Mouse (Mus musculus): ENCODE data around the gene Cabp4. TPM values are rescaled to one million over a fixed set of nuclear protein-coding genes. Genes with fewer than 3 reads are reported as not detected.

Gene Cabp4
- polyA plus RNA-seq, 1 experiment from 2014 or later: 0.12 TPM

DNA sequence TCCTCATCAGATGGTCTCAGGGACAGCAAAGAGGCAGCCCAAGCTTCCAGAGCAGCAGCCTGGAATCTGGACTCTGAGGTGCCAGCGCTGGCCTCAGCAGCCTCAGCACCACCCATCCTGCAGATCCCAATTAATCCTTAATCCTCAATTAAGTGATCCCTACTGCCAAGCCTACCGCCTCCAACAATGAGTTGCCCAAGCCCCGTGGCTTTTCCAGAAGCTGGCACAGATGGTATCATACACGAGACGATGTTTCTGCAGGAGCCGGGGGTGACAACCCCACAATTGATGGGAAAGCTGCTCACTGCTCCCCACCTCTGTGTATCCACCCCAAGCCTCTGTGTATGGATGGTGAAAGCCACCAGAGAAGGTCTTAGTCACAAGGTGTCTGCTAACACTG lies 54.7 kb downstream of the Cabp4 start:
- WGBS: 73% methylated on average over 6 of the region's 6 CpGs
- Histone ChIP-seq H3K9me3 (replicated peaks; ENCODE audit: control insufficient read depth, low read length) (no peaks in the 10 kb centered on the region), H3K4me3 (replicated peaks; ENCODE audit: low read length) (no peak overlapping the region), H3K9ac (ENCODE audit: low read length) (no peak overlapping the region), H3K27me3 (ENCODE audit: control insufficient read depth, insufficient read depth, low read length) (no peaks in the 10 kb centered on the region), H3K36me3 (ENCODE audit: control insufficient read depth, insufficient read depth, low read length) (no peaks in the 10 kb centered on the region), H3K27ac (ENCODE audit: low read length) (no peak overlapping the region), H3K4me2 (ENCODE audit: low read depth, low read length) (no peak overlapping the region), H3K4me1 (ENCODE audit: control insufficient read depth, insufficient read depth, low read length) (no peaks in the 10 kb centered on the region)
- ATAC-seq (ENCODE audit: insufficient read depth, low FRiP score): no peak

DNA sequence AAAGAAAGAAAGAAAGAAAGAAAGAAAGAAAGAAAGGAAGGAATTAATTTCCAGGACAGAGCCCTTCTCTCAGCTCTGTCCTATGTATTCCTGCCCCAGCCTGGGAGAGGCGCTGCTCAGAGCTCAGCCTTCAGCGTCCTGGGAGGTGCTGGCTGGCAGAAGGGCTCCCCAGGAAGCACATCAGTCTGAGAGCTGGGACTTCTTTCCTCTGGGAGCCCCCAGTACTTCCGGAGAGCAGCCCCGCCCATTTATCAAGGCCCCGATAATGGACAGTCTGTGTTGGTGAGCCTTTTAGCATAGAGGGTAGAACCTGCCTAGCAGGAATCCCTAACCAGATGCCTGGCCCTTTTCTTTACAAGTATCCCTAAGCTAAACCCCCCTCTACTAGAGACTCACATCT lies 55.7 kb downstream of the Cabp4 start:
- no peak for ATAC-seq (ENCODE audit: insufficient read depth, low FRiP score)
- no peak overlapping the region for H3K27ac ChIP-seq (ENCODE audit: low read length)
- H3K4me2 ChIP-seq (ENCODE audit: low read depth, low read length): no peak overlapping the region
- no peak overlapping the region for H3K4me3 ChIP-seq (replicated peaks; ENCODE audit: low read length)
- no peaks in the 10 kb centered on the region for H3K36me3 ChIP-seq (ENCODE audit: control insufficient read depth, insufficient read depth, low read length)
- H3K9me3 ChIP-seq (replicated peaks; ENCODE audit: control insufficient read depth, low read length): no peaks in the 10 kb centered on the region
- no peaks in the 10 kb centered on the region for H3K27me3 ChIP-seq (ENCODE audit: control insufficient read depth, insufficient read depth, low read length)
- 35% methylated on average over 5 of the region's 5 CpGs for WGBS
- H3K9ac ChIP-seq (ENCODE audit: low read length): no peak overlapping the region
- H3K4me1 ChIP-seq (ENCODE audit: control insufficient read depth, insufficient read depth, low read length): no peaks in the 10 kb centered on the region

DNA sequence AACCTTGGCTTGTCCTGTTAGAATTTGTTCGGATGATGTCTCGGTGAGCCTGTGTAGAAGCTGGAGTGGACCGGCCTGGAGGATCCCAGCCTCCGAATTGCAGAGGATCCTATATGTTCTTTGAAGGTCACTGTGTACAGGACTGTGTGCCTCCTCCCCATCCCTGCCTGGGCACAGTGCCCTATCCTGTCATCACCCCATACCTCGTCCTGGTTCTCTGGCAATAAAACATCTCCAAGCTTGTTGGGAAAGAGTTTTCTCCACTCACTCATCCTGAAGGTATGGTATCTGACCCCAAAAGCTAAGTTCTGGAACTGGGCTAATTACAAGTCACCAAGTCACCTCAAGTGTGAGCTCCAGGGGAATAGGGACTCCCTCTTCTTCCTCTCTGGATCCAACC lies 56.7 kb downstream of the Cabp4 start:
- Histone ChIP-seq H3K27me3 (ENCODE audit: control insufficient read depth, insufficient read depth, low read length) (no peaks in the 10 kb centered on the region), H3K9ac (ENCODE audit: low read length) (no peak overlapping the region), H3K4me3 (replicated peaks; ENCODE audit: low read length) (no peak overlapping the region), H3K4me1 (ENCODE audit: control insufficient read depth, insufficient read depth, low read length) (no peaks in the 10 kb centered on the region), H3K27ac (ENCODE audit: low read length) (no peak overlapping the region), H3K4me2 (ENCODE audit: low read depth, low read length) (no peak overlapping the region), H3K9me3 (replicated peaks; ENCODE audit: control insufficient read depth, low read length) (no peaks in the 10 kb centered on the region), H3K36me3 (ENCODE audit: control insufficient read depth, insufficient read depth, low read length) (no peaks in the 10 kb centered on the region)
- 86% methylated on average over 5 of the region's 5 CpGs for WGBS
- no peak for ATAC-seq (ENCODE audit: insufficient read depth, low FRiP score)

DNA sequence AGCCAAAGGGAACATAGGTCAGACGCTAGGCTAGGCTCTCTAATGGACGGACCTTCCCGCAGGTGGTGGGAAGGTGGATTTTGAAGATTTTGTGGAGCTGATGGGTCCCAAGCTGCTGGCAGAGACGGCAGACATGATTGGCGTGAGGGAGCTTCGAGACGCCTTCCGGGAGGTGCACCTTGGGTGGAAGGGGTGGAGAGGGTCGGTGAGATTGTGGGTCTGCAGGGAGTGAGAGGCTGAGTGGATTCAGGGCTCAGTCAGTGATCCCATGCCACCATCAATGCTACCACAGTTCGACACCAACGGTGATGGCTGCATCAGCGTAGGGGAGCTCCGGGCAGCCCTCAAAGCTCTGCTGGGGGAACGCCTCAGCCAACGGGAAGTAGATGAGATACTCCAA lies 57.7 kb downstream of the Cabp4 start:
- no peaks in the 10 kb centered on the region for H3K27me3 ChIP-seq (ENCODE audit: control insufficient read depth, insufficient read depth, low read length)
- no peaks in the 10 kb centered on the region for H3K9me3 ChIP-seq (replicated peaks; ENCODE audit: control insufficient read depth, low read length)
- no peak overlapping the region for H3K4me3 ChIP-seq (replicated peaks; ENCODE audit: low read length)
- H3K9ac ChIP-seq (ENCODE audit: low read length): no peak overlapping the region
- H3K4me1 ChIP-seq (ENCODE audit: control insufficient read depth, insufficient read depth, low read length): no peaks in the 10 kb centered on the region
- no peak overlapping the region for H3K4me2 ChIP-seq (ENCODE audit: low read depth, low read length)
- WGBS: 86% methylated on average over 15 of the region's 15 CpGs
- ATAC-seq (ENCODE audit: insufficient read depth, low FRiP score): no peak
- no peaks in the 10 kb centered on the region for H3K36me3 ChIP-seq (ENCODE audit: control insufficient read depth, insufficient read depth, low read length)
- no peak overlapping the region for H3K27ac ChIP-seq (ENCODE audit: low read length)

Other genes starting within 250 kb of the Cabp4 start
- gene Tcirg1, start 236.9 kb downstream of the Cabp4 start, polyA plus RNA-seq (2015; fragmentation: Nextera tagmentation; extraction: Ambion mirVana): 43.1 and 46.6 TPM in 2 replicates
- 271 and 298 TPM in 2 replicates for gene Ndufs8, start 231.3 kb downstream of the Cabp4 start, polyA plus RNA-seq (2015; fragmentation: Nextera tagmentation; extraction: Ambion mirVana)
- gene Aldh3b1, start 214.2 kb downstream of the Cabp4 start, polyA plus RNA-seq (2015; fragmentation: Nextera tagmentation; extraction: Ambion mirVana): 3.5 and 4.9 TPM in 2 replicates
- gene Unc93b1, start 208.8 kb downstream of the Cabp4 start, polyA plus RNA-seq (2015; fragmentation: Nextera tagmentation; extraction: Ambion mirVana): 25.6 and 29.9 TPM in 2 replicates
- gene Aldh3b3, start 185.4 kb downstream of the Cabp4 start, polyA plus RNA-seq (2015; fragmentation: Nextera tagmentation; extraction: Ambion mirVana): 0.39 and 0.92 TPM in 2 replicates
- 44.0 and 68.7 TPM in 2 replicates for gene Aldh3b2, start 171.7 kb downstream of the Cabp4 start, polyA plus RNA-seq (2015; fragmentation: Nextera tagmentation; extraction: Ambion mirVana)
- 7.8 and 10.2 TPM in 2 replicates for gene Acy3, start 157.5 kb downstream of the Cabp4 start, polyA plus RNA-seq (2015; fragmentation: Nextera tagmentation; extraction: Ambion mirVana)
- 0.17 TPM in 1 of 2 replicates, not detected in the other for gene Tbx10, start 151.3 kb downstream of the Cabp4 start, polyA plus RNA-seq (2015; fragmentation: Nextera tagmentation; extraction: Ambion mirVana)
- gene Nudt8, start 143.5 kb downstream of the Cabp4 start, polyA plus RNA-seq (2015; fragmentation: Nextera tagmentation; extraction: Ambion mirVana): 30.5 and 31.3 TPM in 2 replicates
- gene Gm49405, start 143.4 kb downstream of the Cabp4 start, polyA plus RNA-seq (2015; fragmentation: Nextera tagmentation; extraction: Ambion mirVana): 2.8 and 3.4 TPM in 2 replicates
- 3.8 and 4.8 TPM in 2 replicates for gene Doc2g, start 140.7 kb downstream of the Cabp4 start, polyA plus RNA-seq (2015; fragmentation: Nextera tagmentation; extraction: Ambion mirVana)
- gene Ndufv1, start 131.2 kb downstream of the Cabp4 start, polyA plus RNA-seq (2015; fragmentation: Nextera tagmentation; extraction: Ambion mirVana): 222 and 223 TPM in 2 replicates
- 793 and 833 TPM in 2 replicates for gene Gstp1, start 106.0 kb downstream of the Cabp4 start, polyA plus RNA-seq (2015; fragmentation: Nextera tagmentation; extraction: Ambion mirVana)
- gene Gstp2, start 98.0 kb downstream of the Cabp4 start, polyA plus RNA-seq (2015; fragmentation: Nextera tagmentation; extraction: Ambion mirVana): 24.2 and 28.7 TPM in 2 replicates
- 5.3 and 6.1 TPM in 2 replicates for gene Gstp3, start 84.5 kb downstream of the Cabp4 start, polyA plus RNA-seq (2015; fragmentation: Nextera tagmentation; extraction: Ambion mirVana)
- 2.9 and 4.2 TPM in 2 replicates for gene Cabp2, start 62.5 kb downstream of the Cabp4 start, polyA plus RNA-seq (2015; fragmentation: Nextera tagmentation; extraction: Ambion mirVana)
- 115 and 128 TPM in 2 replicates for gene Cdk2ap2, start 46.9 kb downstream of the Cabp4 start, polyA plus RNA-seq (2015; fragmentation: Nextera tagmentation; extraction: Ambion mirVana)
- gene Pitpnm1, start 44.0 kb downstream of the Cabp4 start, polyA plus RNA-seq (2015; fragmentation: Nextera tagmentation; extraction: Ambion mirVana): 13.8 and 14.9 TPM in 2 replicates
- 86.9 and 90.8 TPM in 2 replicates for gene Aip, start 18.2 kb downstream of the Cabp4 start, polyA plus RNA-seq (2015; fragmentation: Nextera tagmentation; extraction: Ambion mirVana)
- not detected in 2 replicates for gene Gpr152, start 4.2 kb downstream of the Cabp4 start, polyA plus RNA-seq (2015; fragmentation: Nextera tagmentation; extraction: Ambion mirVana)
- gene Coro1b, start 4.6 kb upstream of the Cabp4 start, polyA plus RNA-seq (2015; fragmentation: Nextera tagmentation; extraction: Ambion mirVana): 176 and 182 TPM in 2 replicates
- 5.8 and 6.2 TPM in 2 replicates for gene Ptprcap, start 9.6 kb upstream of the Cabp4 start, polyA plus RNA-seq (2015; fragmentation: Nextera tagmentation; extraction: Ambion mirVana)
- gene Rps6kb2, start 19.3 kb upstream of the Cabp4 start, polyA plus RNA-seq (2015; fragmentation: Nextera tagmentation; extraction: Ambion mirVana): 50.2 and 60.4 TPM in 2 replicates
- gene Carns1, start 31.4 kb upstream of the Cabp4 start, polyA plus RNA-seq (2015; fragmentation: Nextera tagmentation; extraction: Ambion mirVana): 1.8 and 3.1 TPM in 2 replicates
- 3.6 and 3.8 TPM in 2 replicates for gene Tbc1d10c, start 47.3 kb upstream of the Cabp4 start, polyA plus RNA-seq (2015; fragmentation: Nextera tagmentation; extraction: Ambion mirVana)
- gene Ppp1ca, start 48.0 kb upstream of the Cabp4 start, polyA plus RNA-seq (2015; fragmentation: Nextera tagmentation; extraction: Ambion mirVana): 727 and 779 TPM in 2 replicates
- gene Rad9a, start 57.6 kb upstream of the Cabp4 start, polyA plus RNA-seq (2015; fragmentation: Nextera tagmentation; extraction: Ambion mirVana): 26.2 and 26.7 TPM in 2 replicates
- 5.3 and 6.3 TPM in 2 replicates for gene Clcf1, start 70.2 kb upstream of the Cabp4 start, polyA plus RNA-seq (2015; fragmentation: Nextera tagmentation; extraction: Ambion mirVana)
- not detected in 2 replicates for gene AC109138.7, start 70.3 kb upstream of the Cabp4 start, polyA plus RNA-seq (2015; fragmentation: Nextera tagmentation; extraction: Ambion mirVana)
- 36.3 and 38.0 TPM in 2 replicates for gene Pold4, start 87.9 kb upstream of the Cabp4 start, polyA plus RNA-seq (2015; fragmentation: Nextera tagmentation; extraction: Ambion mirVana)
- gene Ssh3, start 125.1 kb upstream of the Cabp4 start, polyA plus RNA-seq (2015; fragmentation: Nextera tagmentation; extraction: Ambion mirVana): 44.5 and 53.2 TPM in 2 replicates
- 10.9 and 11.9 TPM in 2 replicates for gene Ankrd13d, start 139.1 kb upstream of the Cabp4 start, polyA plus RNA-seq (2015; fragmentation: Nextera tagmentation; extraction: Ambion mirVana)
- 18.0 and 20.0 TPM in 2 replicates for gene Grk2, start 162.2 kb upstream of the Cabp4 start, polyA plus RNA-seq (2015; fragmentation: Nextera tagmentation; extraction: Ambion mirVana)

Data from stomach, embryonic 16.5 days (tissue).